ENCODE assay signal across 18 mouse cellular contexts in the genomic region with DNA sequence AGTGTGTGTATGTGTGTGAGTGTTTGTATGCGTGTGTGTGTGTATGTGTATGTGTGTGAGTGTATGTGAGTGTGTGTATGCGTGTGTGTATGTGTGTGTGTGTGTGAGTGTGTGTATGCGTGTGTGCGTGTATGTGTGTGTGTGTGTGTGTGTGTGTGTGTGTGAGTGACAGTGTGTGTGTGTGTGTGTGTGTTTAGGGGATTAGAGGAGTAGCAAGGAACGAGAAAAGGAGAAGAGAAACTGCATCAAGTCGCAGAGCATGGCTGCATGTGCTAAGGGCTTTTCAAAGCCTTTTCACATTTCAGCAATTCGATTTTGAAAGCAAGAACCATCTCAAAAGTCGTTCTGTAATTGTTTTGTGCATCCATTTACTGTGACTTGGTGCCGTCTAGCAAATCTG.
"Had no signal": no experiment of that assay in that cellular context is flagged by ENCODE, and none has a peak within 500 bp of the region (broad histone marks: within the 10 kb centered on the region; RNA-seq: fewer than 3 reads in every experiment).

No protein-coding gene starts in this region.

- H3K9ac ChIP-seq: liver, embryonic 13.5 days; midbrain, embryonic 13.5 days; neural tube, embryonic 13.5 days had no signal

- H3K27ac ChIP-seq: kidney, postnatal 0 days; layer of hippocampus, adult 2 months; left cerebral cortex, adult 2 months; liver, embryonic 13.5 days; midbrain, embryonic 10.5 days; midbrain, embryonic 13.5 days; neural tube, embryonic 13.5 days; stomach, postnatal 0 days had no signal

- H3K36me3 ChIP-seq: liver, embryonic 13.5 days; midbrain, embryonic 10.5 days; midbrain, embryonic 13.5 days; neural tube, embryonic 13.5 days had no signal

- H3K4me1 ChIP-seq: midbrain, embryonic 10.5 days; midbrain, embryonic 13.5 days; neural tube, embryonic 13.5 days had no signal

- H3K4me3 ChIP-seq: layer of hippocampus, adult 2 months; left cerebral cortex, adult 2 months; liver, embryonic 13.5 days; megakaryocyte, embryonic 14.5 days; midbrain, embryonic 10.5 days; midbrain, embryonic 13.5 days; myocyte; neural tube, embryonic 13.5 days had no signal

- H3K9me3 ChIP-seq: liver, embryonic 13.5 days; megakaryocyte, embryonic 14.5 days; midbrain, embryonic 10.5 days; midbrain, embryonic 13.5 days; neural tube, embryonic 13.5 days had no signal

- ATAC-seq: midbrain, embryonic 13.5 days; midbrain, embryonic 16.5 days had no signal

- H3K27me3 ChIP-seq: liver, embryonic 13.5 days; megakaryocyte, embryonic 14.5 days; midbrain, embryonic 13.5 days; neural tube, embryonic 13.5 days had no signal

- H3K4me2 ChIP-seq: liver, embryonic 13.5 days; midbrain, embryonic 13.5 days; neural tube, embryonic 13.5 days had no signal

- DNase-seq: kidney, adult 2 months; kidney, postnatal 25 days; layer of hippocampus, adult 9-11 months; liver, embryonic 13.5 days; lung, adult 2 months; lung, postnatal 14 days; lung, postnatal 4 days; thymus, postnatal 36 days had no signal
